Mouse (Mus musculus): ENCODE measurements around the gene Plek2. TPM values are rescaled to one million over a fixed set of nuclear protein-coding genes. Genes with fewer than 3 reads are reported as not detected.

The Plek2 gene
- polyA plus RNA-seq, 1 experiment from 2014 or later, result 31.7 TPM

DNA sequence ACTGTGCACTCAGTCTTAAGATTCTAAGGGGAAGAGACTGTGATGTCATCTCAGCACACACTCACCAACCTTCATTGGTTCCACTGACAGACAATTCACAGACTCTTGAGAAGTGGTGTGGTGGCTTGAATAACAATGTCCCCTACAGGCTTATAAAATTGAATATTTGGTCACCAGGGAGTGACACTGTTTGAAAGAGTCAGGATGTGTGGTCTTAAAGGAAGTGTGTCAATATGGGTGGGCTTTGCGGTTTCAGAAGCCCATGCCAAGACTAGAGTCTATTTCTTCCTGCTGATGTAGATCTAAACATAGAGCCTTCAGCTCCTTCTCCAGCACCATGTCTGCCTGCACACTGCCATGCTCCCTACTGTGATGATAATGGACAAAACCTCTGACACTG, 8.9 kb downstream of the Plek2 start:
- H3K9ac ChIP-seq (ENCODE audit: low read depth, low read length), result no peak overlapping the region
- no peaks in the 10 kb centered on the region for H3K36me3 ChIP-seq (ENCODE audit: control insufficient read depth, insufficient read depth, low read length)
- H3K4me1 ChIP-seq (ENCODE audit: control insufficient read depth, insufficient read depth, low read length), result no peaks in the 10 kb centered on the region
- no peaks in the 10 kb centered on the region for H3K27me3 ChIP-seq (replicated peaks; ENCODE audit: control insufficient read depth, insufficient read depth, low read length)
- H3K27ac ChIP-seq (ENCODE audit: low read length), result no peak overlapping the region
- 88% methylated on average over 1 of the region's 1 CpGs for WGBS
- H3K4me3 ChIP-seq (ENCODE audit: low read length), result no peak overlapping the region
- ATAC-seq, result no peak
- no peak overlapping the region for H3K4me2 ChIP-seq (ENCODE audit: low read depth, low read length)
- H3K9me3 ChIP-seq (ENCODE audit: control insufficient read depth, low read length), result no peaks in the 10 kb centered on the region

DNA sequence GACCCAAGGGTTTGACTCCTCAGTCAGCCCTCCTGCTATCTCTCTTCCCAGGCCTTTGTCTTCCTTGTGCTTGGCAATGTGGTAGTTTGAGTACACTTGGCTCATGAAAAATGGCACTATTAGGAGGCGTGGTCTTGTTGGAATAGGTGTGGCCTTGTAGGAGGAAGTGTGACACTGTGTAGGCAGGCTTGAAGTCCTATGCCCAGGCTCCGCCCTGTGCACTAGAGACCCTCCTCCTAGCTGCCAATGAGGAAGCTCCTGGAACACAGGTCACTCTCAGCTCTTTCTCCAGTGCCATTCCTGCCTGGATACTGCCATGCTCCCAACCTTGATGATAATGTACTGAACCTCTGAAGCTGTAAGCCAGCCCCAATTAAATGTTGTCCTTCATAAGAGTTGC, 15.6 kb downstream of the Plek2 start:
- Histone ChIP-seq H3K9me3 (ENCODE audit: control insufficient read depth, low read length) (no peaks in the 10 kb centered on the region), H3K4me2 (ENCODE audit: low read depth, low read length) (no peak overlapping the region), H3K27ac (ENCODE audit: low read length) (no peak overlapping the region), H3K4me1 (ENCODE audit: control insufficient read depth, insufficient read depth, low read length) (no peaks in the 10 kb centered on the region), H3K4me3 (ENCODE audit: low read length) (no peak overlapping the region), H3K36me3 (ENCODE audit: control insufficient read depth, insufficient read depth, low read length) (0 out of 2 replicates have a peak, but pooled peaks cover 2% of the 10 kb centered on the region), H3K27me3 (replicated peaks; ENCODE audit: control insufficient read depth, insufficient read depth, low read length) (no peaks in the 10 kb centered on the region), H3K9ac (ENCODE audit: low read depth, low read length) (no peak overlapping the region)
- 86% methylated on average over 2 of the region's 2 CpGs for WGBS
- no peak for ATAC-seq

DNA sequence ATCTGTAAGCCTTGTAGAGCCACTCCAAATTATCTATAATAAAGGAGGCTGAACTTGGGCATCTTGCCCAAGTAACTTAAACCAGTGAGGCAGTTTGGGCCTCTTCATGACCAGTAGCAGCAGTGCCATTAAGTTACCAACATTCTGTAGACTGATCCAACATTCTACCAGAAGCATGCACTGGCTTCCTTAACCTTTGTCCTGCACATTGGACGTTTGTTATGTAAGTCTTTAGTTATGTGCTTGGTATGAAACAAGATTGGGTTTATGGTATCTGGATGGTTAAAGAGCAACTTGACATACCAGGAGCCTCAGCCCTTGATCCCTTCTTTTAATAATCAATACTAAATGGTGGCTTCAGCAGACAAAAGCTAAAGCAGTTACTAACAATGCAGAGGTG, 16.7 kb downstream of the Plek2 start:
- peak; percentile 61; the same call in 1 of the 2 replicates for ATAC-seq
- H3K27ac ChIP-seq (ENCODE audit: low read length), result peak overlapping the region; percentile 40; the same call in 1 of the 2 replicates
- 43% methylated on average over 1 of the region's 1 CpGs for WGBS

DNA sequence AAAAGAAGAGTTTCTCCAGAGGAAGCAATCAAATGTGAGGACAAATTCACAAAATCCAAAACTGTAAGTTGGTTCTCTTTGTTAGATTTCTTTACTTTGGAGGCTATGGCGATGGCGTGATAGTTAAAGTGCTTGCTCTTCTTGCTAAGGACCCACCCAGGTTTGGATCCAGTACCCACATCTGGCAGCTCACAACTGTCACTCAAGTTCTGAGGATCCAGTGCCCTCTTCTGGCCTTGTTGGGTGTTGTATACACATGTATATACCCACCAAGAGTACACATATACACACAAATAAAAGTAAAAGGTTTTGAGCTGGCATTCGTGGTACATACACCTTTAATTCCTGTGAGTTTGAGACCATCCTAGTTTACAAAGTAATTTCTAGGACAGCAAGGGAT, 32.2 kb downstream of the Plek2 start:
- Histone ChIP-seq H3K27ac (ENCODE audit: low read length) (no peak overlapping the region), H3K9me3 (ENCODE audit: control insufficient read depth, low read length) (no peaks in the 10 kb centered on the region), H3K36me3 (ENCODE audit: control insufficient read depth, insufficient read depth, low read length) (peaks cover 4% of the 10 kb centered on the region), H3K9ac (ENCODE audit: low read depth, low read length) (no peak overlapping the region), H3K4me3 (ENCODE audit: low read length) (no peak overlapping the region), H3K4me1 (ENCODE audit: control insufficient read depth, insufficient read depth, low read length) (no peaks in the 10 kb centered on the region), H3K27me3 (replicated peaks; ENCODE audit: control insufficient read depth, insufficient read depth, low read length) (no peaks in the 10 kb centered on the region), H3K4me2 (ENCODE audit: low read depth, low read length) (no peak overlapping the region)
- no peak for ATAC-seq
- 93% methylated on average over 3 of the region's 3 CpGs for WGBS

More for the DNA sequence above, 16.7 kb downstream of the Plek2 start:
- Histone ChIP-seq H3K9ac (ENCODE audit: low read depth, low read length) (no peak overlapping the region), H3K4me2 (ENCODE audit: low read depth, low read length) (no peak overlapping the region), H3K9me3 (ENCODE audit: control insufficient read depth, low read length) (no peaks in the 10 kb centered on the region), H3K4me3 (ENCODE audit: low read length) (no peak overlapping the region), H3K36me3 (ENCODE audit: control insufficient read depth, insufficient read depth, low read length) (0 out of 2 replicates have a peak, but pooled peaks cover 2% of the 10 kb centered on the region), H3K27me3 (replicated peaks; ENCODE audit: control insufficient read depth, insufficient read depth, low read length) (no peaks in the 10 kb centered on the region), H3K4me1 (ENCODE audit: control insufficient read depth, insufficient read depth, low read length) (no peaks in the 10 kb centered on the region)

DNA sequence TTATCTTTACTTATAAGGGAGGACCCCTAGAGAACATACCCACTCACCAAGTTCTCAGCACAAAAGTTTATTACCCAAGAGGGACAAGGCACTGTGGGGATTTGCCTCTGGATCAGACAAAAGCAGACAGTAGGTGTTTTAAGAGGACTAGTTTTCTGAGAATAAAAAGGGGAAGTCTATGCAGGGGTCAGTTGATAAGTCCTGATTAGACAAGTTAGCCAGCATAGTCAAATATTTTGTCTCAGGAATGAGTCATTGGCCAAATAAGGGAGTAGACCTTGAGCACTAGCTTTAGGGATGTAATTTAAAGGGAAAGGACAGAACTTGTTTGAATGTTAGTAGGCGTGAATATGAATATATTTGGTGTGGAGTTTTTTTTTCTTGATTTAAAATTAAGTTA, 38.6 kb downstream of the Plek2 start:
- 87% methylated on average over 1 of the region's 1 CpGs for WGBS

DNA sequence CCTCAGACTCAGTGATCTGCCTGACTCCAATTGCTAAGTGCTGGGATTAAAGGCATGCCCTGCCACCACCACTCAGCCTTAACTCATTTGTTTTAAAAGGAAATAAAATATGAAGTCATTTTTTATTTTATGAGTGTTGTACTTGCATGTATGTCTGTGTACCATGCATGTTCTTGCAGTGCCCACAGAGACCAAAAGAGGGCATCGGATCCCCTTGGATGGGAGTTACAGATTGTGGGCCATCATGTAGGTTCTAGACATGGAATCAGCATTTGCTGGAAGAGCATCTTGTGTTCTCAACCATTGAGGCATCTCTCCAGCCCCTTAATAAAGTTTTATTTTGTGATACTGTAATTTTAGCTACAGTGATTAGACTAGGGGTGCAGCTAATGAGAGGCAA, 41.3 kb downstream of the Plek2 start:
- 97% methylated on average over 1 of the region's 1 CpGs for WGBS
- Histone ChIP-seq H3K4me2 (ENCODE audit: low read depth, low read length) (no peak overlapping the region), H3K4me3 (ENCODE audit: low read length) (no peak overlapping the region), H3K27me3 (replicated peaks; ENCODE audit: control insufficient read depth, insufficient read depth, low read length) (no peaks in the 10 kb centered on the region), H3K9ac (ENCODE audit: low read depth, low read length) (no peak overlapping the region), H3K9me3 (ENCODE audit: control insufficient read depth, low read length) (no peaks in the 10 kb centered on the region), H3K4me1 (ENCODE audit: control insufficient read depth, insufficient read depth, low read length) (peaks cover 3% of the 10 kb centered on the region; the same call in 1 of the 2 replicates), H3K27ac (ENCODE audit: low read length) (no peak overlapping the region), H3K36me3 (ENCODE audit: control insufficient read depth, insufficient read depth, low read length) (no peaks in the 10 kb centered on the region; the same call in 1 of the 2 replicates)
- no peak for ATAC-seq

More for the DNA sequence above, 38.6 kb downstream of the Plek2 start:
- H3K4me2 ChIP-seq (ENCODE audit: low read depth, low read length), result no peak overlapping the region
- no peak overlapping the region for H3K9ac ChIP-seq (ENCODE audit: low read depth, low read length)
- H3K4me1 ChIP-seq (ENCODE audit: control insufficient read depth, insufficient read depth, low read length), result no peaks in the 10 kb centered on the region
- H3K36me3 ChIP-seq (ENCODE audit: control insufficient read depth, insufficient read depth, low read length), result no peaks in the 10 kb centered on the region; the same call in 1 of the 2 replicates
- H3K9me3 ChIP-seq (ENCODE audit: control insufficient read depth, low read length), result no peaks in the 10 kb centered on the region
- H3K27me3 ChIP-seq (replicated peaks; ENCODE audit: control insufficient read depth, insufficient read depth, low read length), result no peaks in the 10 kb centered on the region
- no peak overlapping the region for H3K4me3 ChIP-seq (ENCODE audit: low read length)
- no peak overlapping the region for H3K27ac ChIP-seq (ENCODE audit: low read length)
- ATAC-seq, result no peak

DNA sequence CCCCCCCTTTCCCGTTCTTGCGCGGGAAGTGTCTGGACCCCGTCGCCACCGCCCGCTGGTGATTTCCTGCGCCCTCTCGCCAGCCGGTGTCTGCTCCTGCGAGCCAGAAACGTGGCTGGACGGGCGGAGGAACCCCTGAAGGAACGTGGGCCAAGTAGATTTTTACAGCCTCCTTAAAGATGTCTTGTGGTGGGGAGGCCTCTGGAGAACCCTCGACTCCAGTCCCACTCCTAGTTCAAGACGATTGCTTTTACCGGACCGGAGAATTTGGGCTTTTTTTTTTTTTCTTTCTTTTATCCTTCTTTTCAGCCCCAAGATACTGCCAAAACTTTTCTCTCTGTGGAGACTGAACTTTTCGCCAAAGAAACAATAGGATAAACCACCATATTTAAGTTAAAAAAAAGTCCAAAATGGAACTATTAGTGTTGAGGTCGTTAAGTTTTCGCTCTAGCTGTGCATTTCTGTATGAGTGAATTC, 44.5 kb downstream of the Plek2 start:
- Histone ChIP-seq H3K4me2 (ENCODE audit: low read depth, low read length) (peak overlapping the region; percentile 77), H3K9me3 (ENCODE audit: control insufficient read depth, low read length) (no peaks in the 10 kb centered on the region), H3K36me3 (ENCODE audit: control insufficient read depth, insufficient read depth, low read length) (no peaks in the 10 kb centered on the region; the same call in 1 of the 2 replicates), H3K4me1 (ENCODE audit: control insufficient read depth, insufficient read depth, low read length) (peaks cover 7% of the 10 kb centered on the region; the same call in 1 of the 2 replicates), H3K27me3 (replicated peaks; ENCODE audit: control insufficient read depth, insufficient read depth, low read length) (no peaks in the 10 kb centered on the region), H3K9ac (ENCODE audit: low read depth, low read length) (peak overlapping the region; percentile 88), H3K4me3 (ENCODE audit: low read length) (peak overlapping the region; percentile 81), H3K27ac (ENCODE audit: low read length) (peak overlapping the region; percentile 88)
- under 1% methylated on average over 22 of the region's 22 CpGs for WGBS
- ATAC-seq, result no peak; the same call in 1 of the 2 replicates

DNA sequence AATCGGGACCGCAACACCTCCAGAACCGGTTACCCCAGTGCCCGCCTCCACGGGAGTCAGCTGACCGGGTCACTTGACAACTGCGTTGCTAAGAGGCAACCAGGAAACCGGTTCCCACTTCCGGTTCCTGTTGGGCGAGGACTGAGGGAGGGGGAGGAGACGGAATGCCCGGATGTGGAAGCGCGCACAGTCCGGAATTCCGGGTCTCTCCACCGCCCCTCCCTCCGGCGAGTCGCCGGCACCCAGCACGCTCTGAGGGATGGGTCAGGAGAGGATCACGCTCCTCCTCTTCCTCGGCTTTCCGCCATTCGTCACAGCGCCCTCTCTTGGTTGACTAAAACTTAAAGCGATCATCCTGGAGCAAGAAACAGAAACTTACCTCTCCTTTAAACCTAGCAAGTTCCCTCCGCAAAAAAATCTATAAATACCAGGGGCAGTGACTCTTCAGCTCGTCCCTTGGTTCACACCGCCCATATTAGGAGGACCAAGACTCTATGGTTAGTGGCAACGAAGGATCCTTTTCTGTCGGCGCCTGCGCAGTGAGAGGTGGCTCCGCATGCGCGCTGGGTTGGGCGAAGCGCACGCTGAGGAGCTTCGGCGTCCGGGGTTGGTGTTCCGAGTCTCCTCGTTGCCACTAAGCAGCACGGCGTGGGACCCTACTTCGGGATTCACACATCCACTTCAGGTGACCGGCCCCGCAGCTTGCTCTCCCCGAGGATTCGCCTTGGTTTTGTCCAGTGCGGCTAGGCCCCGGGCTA, 45.1 kb downstream of the Plek2 start, which contains the start of the genes Atp6v1d and Eif2s1:
Atp6v1d (minus strand) TSS at position 143 of the 758 bp plus-strand sequence.
Eif2s1 (plus strand) TSS at position 324 of the 758 bp plus-strand sequence.
- peak within 1 kb of the TSS; percentile 87 for H3K4me2 ChIP-seq (ENCODE audit: low read depth, low read length)
- H3K4me1 ChIP-seq (ENCODE audit: control insufficient read depth, insufficient read depth, low read length), result peaks cover 7% of the 10 kb centered on the region; the same call in 1 of the 2 replicates
- no peaks in the 10 kb centered on the region for H3K36me3 ChIP-seq (ENCODE audit: control insufficient read depth, insufficient read depth, low read length)
- H3K9me3 ChIP-seq (ENCODE audit: control insufficient read depth, low read length), result no peaks in the 10 kb centered on the region
- ATAC-seq, result peak; percentile 100
- peak within 1 kb of the TSS; percentile 88 for H3K9ac ChIP-seq (ENCODE audit: low read depth, low read length)
- H3K4me3 ChIP-seq (ENCODE audit: low read length), result peak within 1 kb of the TSS; percentile 81
- no peaks in the 10 kb centered on the region for H3K27me3 ChIP-seq (replicated peaks; ENCODE audit: control insufficient read depth, insufficient read depth, low read length)
- WGBS, result under 1% methylated on average over 55 of the region's 55 CpGs
- H3K27ac ChIP-seq (ENCODE audit: low read length), result peak within 1 kb of the TSS; percentile 88

DNA sequence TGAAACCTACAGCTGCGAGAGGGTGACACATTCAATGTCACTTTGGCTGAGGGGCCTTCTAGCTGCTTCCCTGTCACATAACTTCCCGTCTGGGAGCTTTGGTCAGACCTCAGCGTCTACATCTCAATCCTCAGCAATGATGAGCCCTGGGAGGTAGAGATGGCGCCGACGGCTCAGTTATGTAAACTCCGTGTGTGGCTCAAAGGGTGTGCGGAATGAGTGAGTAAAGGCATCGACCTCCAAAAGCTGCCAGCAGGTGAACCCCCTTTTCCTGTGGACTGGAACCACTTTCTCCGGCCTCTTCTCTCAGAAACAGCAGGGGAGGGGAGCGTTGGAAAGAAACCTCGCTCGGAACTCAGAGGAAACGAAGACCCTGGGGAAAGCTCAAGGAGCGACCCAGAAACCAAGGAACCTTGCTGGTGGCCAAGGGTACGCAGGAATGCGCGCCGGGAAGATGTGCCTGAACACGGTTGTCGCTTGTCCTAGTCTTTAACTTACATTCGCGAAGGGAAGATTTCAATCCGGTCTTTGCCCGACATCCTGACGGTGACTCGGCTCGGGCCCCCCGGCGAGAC, 45.8 kb downstream of the Plek2 start:
- no peaks in the 10 kb centered on the region for H3K9me3 ChIP-seq (ENCODE audit: control insufficient read depth, low read length)
- peak overlapping the region; percentile 70 for H3K27ac ChIP-seq (ENCODE audit: low read length)
- WGBS, result under 1% methylated on average over 30 of the region's 30 CpGs
- H3K4me3 ChIP-seq (ENCODE audit: low read length), result peak overlapping the region; percentile 81
- H3K9ac ChIP-seq (ENCODE audit: low read depth, low read length), result peak overlapping the region; percentile 76
- H3K4me1 ChIP-seq (ENCODE audit: control insufficient read depth, insufficient read depth, low read length), result peaks cover 7% of the 10 kb centered on the region; the same call in 1 of the 2 replicates
- ATAC-seq, result peak; percentile 10
- no peaks in the 10 kb centered on the region for H3K27me3 ChIP-seq (replicated peaks; ENCODE audit: control insufficient read depth, insufficient read depth, low read length)
- no peaks in the 10 kb centered on the region for H3K36me3 ChIP-seq (ENCODE audit: control insufficient read depth, insufficient read depth, low read length)
- peak overlapping the region; percentile 87 for H3K4me2 ChIP-seq (ENCODE audit: low read depth, low read length)
